ENCODE assay signal across 8 mouse cellular contexts in the genomic region with DNA sequence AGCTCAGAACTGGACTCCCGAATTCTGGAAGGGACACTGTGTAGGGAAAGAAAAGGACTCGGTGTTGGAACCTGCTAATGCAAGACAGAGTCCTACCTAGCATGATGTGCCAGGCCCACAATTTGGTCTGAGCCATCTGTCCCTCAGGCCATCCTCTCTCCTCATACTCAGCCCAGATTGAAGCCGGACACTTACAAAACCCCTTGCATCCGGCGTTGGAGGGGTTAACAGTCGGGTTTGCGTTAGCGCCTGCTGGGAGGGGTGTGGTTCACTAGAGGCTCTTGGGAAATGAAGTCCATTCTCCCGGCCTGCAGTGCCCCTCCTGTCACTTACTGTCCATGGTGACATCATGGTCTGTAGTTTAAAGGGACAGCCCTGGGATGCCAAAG. TPM values are rescaled to one million over a fixed set of nuclear protein-coding genes. Genes with fewer than 3 reads are reported as not detected.
A peak's percentile ranks its signal among the peaks of the same experiment; 100 is the strongest.
DNase-seq lines count a peak whose midpoint lies in the region; ATAC-seq and TF ChIP-seq lines count a peak whose summit lies in the region.

No protein-coding gene starts in this region.

- TF ChIP-seq POLR2A in bone marrow macrophage, adult 2 months (IDR thresholded peaks at IDR 0.05; ENCODE audit: borderline replicate concordance, low read depth, low read length), result no peak
- TF ChIP-seq POLR2A in embryonic fibroblast, embryonic 13.5 days (IDR thresholded peaks at IDR 0.05; ENCODE audit: low read depth, low read length), result no peak

- peaks cover 14% of the 10 kb centered on the region; the same call in 1 of the 2 replicates for H3K36me3 ChIP-seq in kidney, embryonic 14.5 days (ENCODE audit: control insufficient read depth, insufficient read depth, low read length)
- peaks cover 24% of the 10 kb centered on the region for H3K36me3 ChIP-seq in limb, embryonic 15.5 days

- ATAC-seq in kidney, embryonic 14.5 days (ENCODE audit: low FRiP score, low TSS enrichment), result peak; percentile 87
- ATAC-seq in limb, embryonic 15.5 days (ENCODE audit: insufficient number of reproducible peaks, low FRiP score, low TSS enrichment, low read depth), result peak; percentile 91

- H3K27ac ChIP-seq in bone marrow macrophage, adult 2 months (ENCODE audit: insufficient read depth, low read depth, low read length), result peak overlapping the region; percentile 92
- H3K27ac ChIP-seq in embryonic fibroblast, embryonic 13.5 days (ENCODE audit: insufficient read depth, low read length), result peak overlapping the region; percentile 90
- H3K27ac ChIP-seq in kidney, embryonic 14.5 days (ENCODE audit: low read depth, low read length), result peak overlapping the region; percentile 96
- peak overlapping the region; percentile 97 for H3K27ac ChIP-seq in limb, embryonic 15.5 days

- peak overlapping the region; percentile 74 for H3K4me3 ChIP-seq in bone marrow macrophage, adult 2 months (ENCODE audit: insufficient read depth, low read length)
- H3K4me3 ChIP-seq in embryonic fibroblast, embryonic 13.5 days (ENCODE audit: insufficient read depth, low read length), result peak overlapping the region; percentile 62
- peak overlapping the region; percentile 76 for H3K4me3 ChIP-seq in kidney, embryonic 14.5 days (ENCODE audit: low read length)
- H3K4me3 ChIP-seq in limb, embryonic 15.5 days, result peak overlapping the region; percentile 79

- H3K4me1 ChIP-seq in bone marrow macrophage, adult 2 months (ENCODE audit: control insufficient read depth, insufficient read depth, low read length), result peaks cover 7% of the 10 kb centered on the region
- H3K4me1 ChIP-seq in embryonic fibroblast, embryonic 13.5 days (ENCODE audit: control insufficient read depth, insufficient read depth, low read length), result no peaks in the 10 kb centered on the region
- H3K4me1 ChIP-seq in kidney, embryonic 14.5 days (ENCODE audit: control insufficient read depth, insufficient read depth, low read length), result peaks cover 22% of the 10 kb centered on the region
- peaks cover 22% of the 10 kb centered on the region for H3K4me1 ChIP-seq in limb, embryonic 15.5 days

- DNase-seq in 416B (ENCODE audit: low read depth), result peak; percentile 97
- peak; percentile 91 to 92 for DNase-seq in heart, adult 9 months (ENCODE audit: low spot score in 2 of 2)
- DNase-seq in monocyte, adult 2 months (ENCODE audit: low read depth in 1 of 2, low spot score in 2 of 2), result peak; percentile 67 to 69
- DNase-seq in spleen, postnatal 36 days (ENCODE audit: low spot score in 2 of 2), result peak; percentile 90 to 92

- under 1% methylated on average over 9 of the region's 9 CpGs for WGBS in kidney, embryonic 14.5 days
- 0% methylated on average over 9 of the region's 9 CpGs for WGBS in limb, embryonic 15.5 days

- H3K27me3 ChIP-seq in kidney, embryonic 14.5 days (ENCODE audit: control insufficient read depth, insufficient read depth, low read length), result no peaks in the 10 kb centered on the region
- H3K27me3 ChIP-seq in limb, embryonic 15.5 days, result no peaks in the 10 kb centered on the region

- H3K9ac ChIP-seq in kidney, embryonic 14.5 days (ENCODE audit: low read depth, low read length), result peak overlapping the region; percentile 79; the same call in 1 of the 2 replicates
- peak overlapping the region; percentile 78 for H3K9ac ChIP-seq in limb, embryonic 15.5 days

- H3K9me3 ChIP-seq in kidney, embryonic 14.5 days (ENCODE audit: control insufficient read depth, low read length), result no peaks in the 10 kb centered on the region
- H3K9me3 ChIP-seq in limb, embryonic 15.5 days, result no peaks in the 10 kb centered on the region

- TF ChIP-seq CTCF in bone marrow macrophage, adult 2 months (IDR thresholded peaks at IDR 0.05; ENCODE audit: low read depth, low read length), result no peak
- TF ChIP-seq CTCF in embryonic fibroblast, embryonic 13.5 days (IDR thresholded peaks at IDR 0.05; ENCODE audit: borderline replicate concordance, insufficient read depth, low read length), result no peak

- peak overlapping the region; percentile 88 for H3K4me2 ChIP-seq in kidney, embryonic 14.5 days (replicated peaks; ENCODE audit: low read depth, low read length)
- H3K4me2 ChIP-seq in limb, embryonic 15.5 days, result peak overlapping the region; percentile 77

RNA-seq across cellular contexts. Expression of a gene that starts 0.4 kb away (rescaled TPM):
- 13.7 and 15.4 TPM in 2 replicates for polyA plus RNA-seq in bone marrow macrophage, adult 2 months (2012; ENCODE audit: insufficient read depth, insufficient read length, missing spikeins)
- 26.0 and 33.0 TPM in 2 replicates for polyA plus RNA-seq in embryonic fibroblast, embryonic 13.5 days (2011; ENCODE audit: insufficient read length, low read depth, missing spikeins)
- 16.4 and 19.7 TPM in 2 replicates for polyA plus RNA-seq in kidney, embryonic 14.5 days (2014; fragmentation: Nextera tagmentation; extraction: Ambion mirVana)
- polyA plus RNA-seq in limb, embryonic 15.5 days (2015; fragmentation: Nextera tagmentation; extraction: Ambion mirVana), result 26.1 and 30.0 TPM in 2 replicates

RNA-seq across cellular contexts. Expression of a gene that starts 5.4 kb away (rescaled TPM):
- polyA plus RNA-seq in bone marrow macrophage, adult 2 months (2012; ENCODE audit: insufficient read depth, insufficient read length, missing spikeins), result 23.9 and 27.1 TPM in 2 replicates
- 13.0 and 14.3 TPM in 2 replicates for polyA plus RNA-seq in embryonic fibroblast, embryonic 13.5 days (2011; ENCODE audit: insufficient read length, low read depth, missing spikeins)
- 7.2 and 12.4 TPM in 2 replicates for polyA plus RNA-seq in kidney, embryonic 14.5 days (2014; fragmentation: Nextera tagmentation; extraction: Ambion mirVana)
- 8.6 and 9.0 TPM in 2 replicates for polyA plus RNA-seq in limb, embryonic 15.5 days (2015; fragmentation: Nextera tagmentation; extraction: Ambion mirVana)

RNA-seq across cellular contexts. Expression of a gene that starts 9.9 kb away (rescaled TPM):
- polyA plus RNA-seq in bone marrow macrophage, adult 2 months (2012; ENCODE audit: insufficient read depth, insufficient read length, missing spikeins), result not detected in 2 replicates
- polyA plus RNA-seq in embryonic fibroblast, embryonic 13.5 days (2011; ENCODE audit: insufficient read length, low read depth, missing spikeins), result not detected in 2 replicates
- polyA plus RNA-seq in kidney, embryonic 14.5 days (2014; fragmentation: Nextera tagmentation; extraction: Ambion mirVana), result 0.93 TPM in 1 of 2 replicates, not detected in the other
- 1.8 and 2.1 TPM in 2 replicates for polyA plus RNA-seq in limb, embryonic 15.5 days (2015; fragmentation: Nextera tagmentation; extraction: Ambion mirVana)

RNA-seq across cellular contexts. Expression of a gene that starts 40.5 kb away (rescaled TPM):
- polyA plus RNA-seq in bone marrow macrophage, adult 2 months (2012; ENCODE audit: insufficient read depth, insufficient read length, missing spikeins), result 91.9 and 96.3 TPM in 2 replicates
- polyA plus RNA-seq in embryonic fibroblast, embryonic 13.5 days (2011; ENCODE audit: insufficient read length, low read depth, missing spikeins), result 72.9 and 96.4 TPM in 2 replicates
- 38.3 and 46.0 TPM in 2 replicates for polyA plus RNA-seq in kidney, embryonic 14.5 days (2014; fragmentation: Nextera tagmentation; extraction: Ambion mirVana)
- polyA plus RNA-seq in limb, embryonic 15.5 days (2015; fragmentation: Nextera tagmentation; extraction: Ambion mirVana), result 93.6 and 103 TPM in 2 replicates

RNA-seq across cellular contexts. Expression of a gene that starts 51.9 kb away (rescaled TPM):
- polyA plus RNA-seq in bone marrow macrophage, adult 2 months (2012; ENCODE audit: insufficient read depth, insufficient read length, missing spikeins), result 0.35 TPM in 1 of 2 replicates, not detected in the other
- polyA plus RNA-seq in embryonic fibroblast, embryonic 13.5 days (2011; ENCODE audit: insufficient read length, low read depth, missing spikeins), result not detected in 2 replicates
- polyA plus RNA-seq in kidney, embryonic 14.5 days (2014; fragmentation: Nextera tagmentation; extraction: Ambion mirVana), result not detected in 2 replicates
- polyA plus RNA-seq in limb, embryonic 15.5 days (2015; fragmentation: Nextera tagmentation; extraction: Ambion mirVana), result 0.19 TPM in 1 of 2 replicates, not detected in the other

Comparison
In these comparisons a context has a peak if more than half of its experiments do, and no peak if none do; other contexts are left out.
1. Peak in every context shown above with its lines: DNase-seq, ATAC-seq, H3K4me3 ChIP-seq and H3K27ac ChIP-seq.